Mouse (Mus musculus): ENCODE results near the gene Tmem87b.

The Tmem87b gene

DNA sequence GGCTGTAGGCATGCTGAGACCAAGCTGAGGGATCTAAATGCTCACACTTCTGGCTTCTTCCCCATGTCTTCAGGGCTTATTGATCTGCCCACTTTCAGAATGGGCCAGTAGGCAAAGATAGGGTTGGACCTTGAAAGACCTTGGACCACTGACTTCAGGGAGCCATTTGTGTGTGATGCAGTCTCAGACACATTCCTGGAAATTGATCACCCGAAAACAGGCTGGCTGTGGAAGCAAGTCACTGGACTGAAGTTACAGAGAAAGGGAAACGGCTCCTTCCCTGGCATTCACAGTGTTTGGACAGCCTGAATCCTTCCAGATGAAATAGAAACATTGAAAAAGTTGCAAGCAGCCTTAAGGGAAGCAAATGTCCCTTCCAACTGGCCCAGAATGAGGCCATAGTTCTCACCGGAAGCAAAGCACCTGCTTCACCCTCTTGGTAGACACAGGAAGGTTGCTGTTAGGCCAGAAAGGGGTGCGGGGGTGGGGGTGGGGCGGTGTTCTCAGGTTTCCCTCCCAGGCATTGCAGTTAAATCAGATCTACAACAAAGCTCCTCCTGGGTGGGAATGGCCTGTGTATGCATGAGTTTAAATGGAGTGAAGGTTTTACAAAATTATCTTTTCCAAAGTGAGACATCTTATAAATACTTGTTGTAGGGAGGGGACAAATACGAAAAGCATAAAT lies 70.1 kb downstream of the Tmem87b start:
- no peak for DNase-seq (ENCODE audit: low spot score in 2 of 2)

DNA sequence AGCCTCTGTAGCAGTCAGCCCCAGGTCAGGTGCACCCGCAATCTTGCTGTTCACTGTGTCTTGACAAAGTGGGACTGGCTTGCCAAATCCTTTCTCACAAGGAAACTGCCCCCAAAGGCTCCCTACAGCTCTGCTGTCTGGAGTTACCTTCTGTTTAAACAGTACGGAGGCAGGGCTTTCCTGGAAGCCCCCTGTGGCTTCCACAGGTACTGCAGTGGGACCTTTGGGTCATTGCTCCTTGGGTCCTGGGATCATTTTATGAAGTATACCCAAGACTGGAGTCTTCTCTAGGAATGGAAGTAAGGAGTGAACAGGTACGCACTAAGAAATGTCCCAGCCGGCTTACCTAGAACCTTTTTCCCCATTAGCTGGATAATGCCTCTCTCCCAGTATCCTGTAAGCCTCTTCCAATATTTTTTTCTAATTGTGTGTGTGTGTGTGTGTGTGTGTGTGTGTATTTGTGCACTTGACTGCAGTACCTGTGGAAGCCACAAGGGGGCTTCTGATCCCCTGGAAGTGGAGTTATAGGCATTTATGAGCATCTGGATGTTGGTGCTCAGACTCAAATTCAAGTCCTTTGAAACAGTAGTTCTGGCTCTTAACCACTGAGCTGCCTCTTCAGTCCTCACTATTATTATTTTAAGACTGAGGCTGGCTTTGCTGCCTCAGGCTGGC lies 72.9 kb downstream of the Tmem87b start:
- no peak for DNase-seq (ENCODE audit: low spot score in 2 of 2)

DNA sequence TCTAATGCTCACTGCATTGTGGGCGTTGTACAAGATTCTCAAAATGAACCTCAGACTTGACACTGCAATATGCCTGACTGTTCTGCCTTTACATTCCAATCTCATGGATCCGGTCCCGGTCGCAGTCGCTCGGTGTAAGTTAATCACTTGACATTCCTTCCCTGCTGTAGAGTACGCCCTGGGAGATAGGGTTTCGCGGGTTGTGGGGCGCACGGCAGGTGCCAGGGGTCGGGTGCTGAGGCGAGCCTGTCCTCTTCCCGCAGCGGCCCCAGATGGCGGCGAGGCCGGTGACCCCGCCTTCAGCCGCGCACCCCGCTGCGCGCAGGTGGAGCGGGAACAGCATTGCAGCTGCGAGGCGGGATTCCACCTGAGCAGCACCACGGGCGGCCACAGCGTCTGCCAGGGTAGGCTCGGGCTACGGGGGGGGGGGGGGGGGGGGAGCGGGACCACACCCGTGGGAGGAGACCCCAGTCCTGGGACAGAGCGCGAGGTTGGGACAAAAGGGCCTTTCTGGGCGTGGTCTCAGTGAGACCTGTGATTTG lies 74.3 kb downstream of the Tmem87b start:
- no peak for DNase-seq (ENCODE audit: low spot score in 2 of 2)

GRCm38 (mm10) chr2:128902843-128903242 lies 84.9 kb downstream of the Tmem87b start:
- DNase-seq (ENCODE audit: low spot score in 2 of 2) = no peak

DNA sequence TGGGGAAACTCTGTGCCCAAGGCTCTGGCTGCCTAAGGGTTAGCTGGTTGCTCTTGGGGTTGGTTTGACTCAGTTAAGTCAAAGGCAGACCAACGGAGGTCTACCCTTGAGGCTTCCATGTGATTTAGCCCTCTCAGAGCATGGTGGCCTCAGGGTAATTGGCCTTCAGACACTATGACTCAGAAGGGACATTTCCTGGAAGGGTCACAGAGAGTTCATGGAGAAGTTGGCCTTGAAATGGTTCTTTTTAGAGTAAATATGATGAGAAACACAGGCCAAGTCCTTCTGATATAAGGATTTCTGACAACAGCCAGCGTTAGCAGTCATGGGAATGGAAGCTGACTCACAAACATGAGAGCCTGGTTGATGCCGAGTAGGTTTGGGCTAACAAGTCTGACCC lies 85.7 kb downstream of the Tmem87b start:
- no peak for DNase-seq (ENCODE audit: low spot score in 2 of 2)
